Mouse (Mus musculus) thymus, postnatal 14 days (tissue): ENCODE measurements at regions not wholly inside any gene's neighbourhood (a gene's known extent, or its start where the extent isn't known, plus 50 kb on each side); places are given as distances from the start of the nearest gene placed in this dataset.

Experiments
- DNase-seq: peaks from one replicate; pipeline ENCODE4 v3.0.0; 2021

DNA sequence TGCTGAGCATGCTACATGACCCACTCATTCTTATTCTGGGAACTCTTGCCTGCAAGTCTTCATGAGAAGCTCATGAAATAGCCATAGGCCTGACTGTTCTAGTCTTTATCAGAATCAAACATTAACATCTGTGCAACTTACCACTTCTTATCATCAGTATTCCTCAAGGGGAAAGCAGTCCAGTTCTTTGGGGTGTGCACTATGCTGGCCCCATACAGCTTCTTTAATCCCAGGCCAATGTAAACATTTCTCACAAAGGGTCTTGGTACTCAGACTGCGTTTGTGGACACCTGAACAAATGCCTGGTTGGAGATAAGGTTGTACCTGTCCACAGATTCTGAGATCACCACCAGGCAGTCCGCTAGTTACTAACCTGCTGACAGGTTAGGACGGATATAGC is 51.3 kb downstream of the 3110018I06Rik start:
- no peak for DNase-seq

DNA sequence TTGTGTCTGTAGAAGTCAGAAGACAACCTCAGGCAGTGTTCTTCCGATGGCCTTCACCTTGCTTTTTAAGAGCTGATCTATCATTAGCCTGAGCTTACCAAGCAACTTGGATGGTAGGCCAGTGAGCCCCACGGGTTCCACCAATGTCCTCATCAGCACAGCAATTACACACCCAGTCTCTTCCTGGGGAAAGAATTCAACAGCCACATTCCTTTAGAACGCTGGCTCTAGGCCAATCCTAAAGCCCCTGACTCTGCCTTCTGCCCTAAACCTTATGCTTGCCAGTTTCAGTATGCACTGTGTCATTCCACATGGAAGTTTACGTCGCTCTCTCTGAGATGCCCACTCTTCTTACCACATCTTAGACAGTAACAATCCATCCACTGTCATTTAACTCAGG is 52.8 kb downstream of the 3110018I06Rik start:
- DNase-seq = no peak

DNA sequence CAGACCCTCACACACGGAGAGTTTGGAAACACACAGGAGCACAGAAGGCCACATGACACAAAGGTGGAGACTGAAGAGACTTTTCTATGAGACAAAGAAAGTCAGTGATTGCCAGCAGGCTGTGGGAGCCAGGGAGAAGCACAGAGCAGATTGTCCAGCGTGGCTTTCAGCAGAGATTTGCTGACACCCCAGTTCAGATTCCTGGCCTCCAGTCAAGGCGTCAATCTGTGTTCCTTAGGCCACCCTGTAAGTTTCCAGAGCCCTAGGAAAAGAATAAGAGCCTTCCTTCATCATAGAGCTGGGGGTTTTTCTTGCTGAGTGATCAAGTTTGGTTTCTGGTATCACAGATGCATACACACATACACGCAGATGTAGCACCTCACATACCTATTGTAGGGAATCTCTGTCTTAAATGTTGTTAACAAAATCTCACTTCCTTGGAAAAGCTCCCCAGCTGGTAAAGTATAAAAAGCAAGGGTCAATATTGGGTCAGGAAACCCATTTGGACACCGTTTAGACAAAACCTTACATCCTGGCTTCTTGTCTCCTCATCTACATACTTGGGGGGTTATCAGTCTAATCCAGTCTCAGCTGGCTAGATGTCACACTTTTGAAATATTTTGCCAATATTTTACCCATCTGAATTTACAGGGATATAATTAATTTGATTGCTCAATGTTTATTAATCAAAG is 58.9 kb downstream of the 3110018I06Rik start:
- no peak for DNase-seq

DNA sequence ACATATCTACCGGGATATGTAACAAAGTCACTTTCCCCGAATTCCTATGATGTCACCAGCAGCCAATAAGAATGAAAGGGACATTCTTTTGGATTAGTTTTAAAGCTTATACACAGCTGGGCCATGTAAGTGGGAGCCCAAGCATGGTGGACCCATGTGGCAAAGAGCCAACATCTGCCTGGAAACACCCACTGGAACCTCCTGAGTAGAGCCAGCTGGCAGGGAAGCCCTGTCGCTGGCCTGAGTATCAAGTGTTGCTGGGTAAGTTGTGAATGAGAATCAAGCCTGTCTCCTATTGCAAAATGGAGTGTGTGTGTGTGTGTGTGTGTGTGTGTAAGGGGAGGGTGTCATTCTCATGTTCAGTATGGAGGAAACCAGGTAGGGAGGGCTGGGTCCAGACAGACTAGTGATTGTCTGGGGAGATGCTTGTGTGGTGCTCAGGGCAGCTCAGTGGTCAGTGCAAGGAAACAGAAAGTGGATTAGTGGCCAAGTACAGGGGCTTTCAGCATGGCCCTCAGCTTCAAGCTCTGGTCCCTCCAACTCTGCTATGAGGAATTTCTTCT is 59.5 kb downstream of the 3110018I06Rik start:
- DNase-seq = no peak

DNA sequence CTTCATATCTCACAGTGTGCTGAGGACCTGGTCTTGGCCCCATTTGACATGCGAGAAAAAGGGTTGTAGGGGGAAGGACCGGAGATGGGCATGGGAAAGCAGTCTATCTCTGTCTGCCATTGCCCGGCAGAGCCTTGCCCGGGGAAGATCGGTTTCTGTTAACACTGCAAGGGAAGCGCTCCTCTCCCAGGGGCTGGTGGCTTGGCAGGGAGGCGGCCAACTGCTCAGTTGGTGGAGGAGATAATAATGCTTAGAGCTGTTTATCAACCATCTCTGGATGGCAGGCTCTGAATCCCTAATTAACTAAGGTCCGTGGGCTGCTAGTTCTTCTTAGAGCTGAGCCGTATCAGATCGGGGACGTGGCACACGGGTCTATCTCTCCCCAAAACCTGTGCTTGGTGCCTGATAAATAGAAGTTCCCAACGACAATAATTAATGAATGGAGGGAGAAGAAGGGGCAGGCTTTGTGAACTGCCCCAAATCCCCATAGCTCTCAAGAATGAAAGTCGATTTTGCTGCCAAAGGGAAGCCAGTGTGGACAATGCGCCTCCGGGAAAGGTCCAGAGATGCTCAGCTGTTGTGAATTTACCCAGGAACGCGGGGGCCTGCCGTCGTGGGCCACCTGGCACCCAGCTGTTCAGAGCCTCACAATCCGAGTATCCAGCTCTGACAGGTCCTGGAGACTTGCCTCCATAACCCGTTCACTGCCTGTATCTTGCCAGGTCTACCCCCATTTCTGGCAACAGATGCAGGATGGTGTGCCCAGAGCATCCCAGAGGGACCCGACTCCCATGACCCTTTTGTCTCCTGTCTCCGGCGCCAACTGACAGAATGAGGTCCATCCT is 61.2 kb downstream of the 3110018I06Rik start:
- DNase-seq = no peak

DNA sequence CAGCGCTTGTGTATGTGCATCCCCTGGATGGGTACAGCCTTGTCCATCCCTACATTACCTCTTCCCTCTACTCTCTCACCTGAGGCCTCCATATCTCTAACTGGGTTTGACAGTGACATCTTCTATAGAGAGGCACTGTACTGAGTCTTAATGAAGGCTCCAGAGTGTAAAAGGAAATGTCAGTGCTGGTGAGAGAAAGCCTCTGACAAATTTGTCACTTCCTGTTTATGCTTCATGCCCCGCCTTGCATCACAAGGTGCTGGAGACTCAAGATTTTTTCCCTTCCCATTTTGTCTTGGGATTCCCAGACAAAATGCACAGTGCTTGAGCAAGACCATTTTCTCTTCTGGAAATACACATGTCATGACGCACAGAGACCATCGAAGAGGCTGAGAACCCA is 70.8 kb downstream of the 3110018I06Rik start:
- DNase-seq = no peak

DNA sequence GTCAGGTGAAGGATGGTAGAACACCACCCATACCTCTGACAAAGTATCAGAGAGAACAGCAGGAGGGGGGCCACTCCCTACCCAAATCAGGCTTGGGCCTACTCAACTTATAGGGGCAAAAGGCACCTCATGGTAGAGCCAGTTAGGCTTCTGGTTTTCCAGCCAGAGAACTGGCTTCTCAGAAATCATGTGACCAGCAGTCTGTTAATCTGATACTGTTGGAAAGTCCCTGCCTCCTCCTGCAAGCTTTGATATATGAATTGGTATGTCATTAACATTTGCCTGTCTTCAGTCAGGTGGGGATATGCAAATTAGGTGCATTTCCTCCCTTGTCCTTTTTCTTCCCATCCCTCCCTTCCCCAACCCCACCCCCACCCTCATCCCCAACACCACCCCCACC is 71.7 kb downstream of the 3110018I06Rik start:
- DNase-seq = no peak

DNA sequence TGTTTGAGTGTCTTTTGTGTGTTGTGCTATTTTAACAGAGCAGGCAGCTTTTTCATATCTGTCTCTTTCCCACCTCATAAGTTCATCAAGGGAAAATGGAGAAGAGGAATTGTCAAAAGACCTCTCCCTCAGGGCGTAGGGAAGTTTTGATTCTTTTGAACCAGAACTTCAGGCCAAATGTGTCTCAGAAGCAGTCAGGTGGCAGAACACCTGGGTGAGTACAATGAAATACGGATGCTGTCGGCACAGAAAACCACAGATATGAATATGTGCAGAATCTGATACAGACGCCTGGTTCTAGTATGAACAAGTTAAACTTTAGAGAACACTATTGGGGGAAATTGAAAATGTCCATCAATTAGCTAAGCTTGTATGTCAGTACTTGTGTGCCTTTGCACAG is 84.2 kb downstream of the 3110018I06Rik start:
- peak; percentile 45 for DNase-seq

DNA sequence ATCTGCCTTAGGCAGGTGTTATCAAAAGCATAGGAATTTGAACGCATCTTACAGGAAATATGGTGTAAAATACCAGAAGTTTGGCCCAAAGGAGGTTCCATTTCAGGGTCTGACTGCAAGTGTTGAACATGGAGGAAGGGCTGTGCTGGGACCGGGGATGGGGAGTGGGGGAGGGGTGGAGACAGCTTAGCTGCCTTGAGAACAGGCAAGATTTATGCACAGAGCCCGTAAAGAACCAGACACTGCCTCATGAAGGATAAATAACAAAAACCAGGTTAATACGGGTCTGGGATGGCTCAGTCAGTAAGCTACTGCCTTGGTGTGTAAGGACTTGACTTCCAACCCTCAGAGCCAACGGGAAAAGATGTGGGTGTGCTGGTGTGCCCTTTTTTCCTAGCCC is 91.1 kb downstream of the 3110018I06Rik start:
- DNase-seq = no peak

DNA sequence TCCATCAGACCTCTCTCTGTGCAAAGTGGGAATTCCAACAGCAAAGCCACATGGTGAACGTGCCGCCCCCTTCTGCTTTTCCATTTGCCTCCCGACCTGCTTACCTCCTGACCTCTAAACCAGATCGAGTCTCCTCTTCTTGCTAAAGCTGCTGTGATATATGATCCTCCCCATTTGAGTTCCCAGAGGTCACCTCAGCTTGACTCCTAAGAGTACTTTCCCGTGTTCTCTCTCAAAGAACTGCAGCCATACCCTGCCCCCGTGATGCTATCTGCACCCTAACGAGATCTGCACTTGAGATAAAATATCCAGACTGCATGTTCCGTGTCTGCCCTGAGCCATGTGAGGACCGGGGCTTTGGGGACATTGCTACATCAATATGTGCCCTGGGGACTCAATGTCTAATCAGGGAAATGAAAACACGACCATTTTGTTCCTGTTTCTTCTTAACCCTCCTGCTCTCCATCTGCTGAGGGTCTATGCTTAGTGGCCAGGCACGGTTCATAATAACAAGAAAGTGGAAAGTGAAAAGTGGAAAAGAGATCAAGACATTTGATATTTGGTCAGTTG is 94.8 kb downstream of the 3110018I06Rik start:
- DNase-seq = no peak

DNA sequence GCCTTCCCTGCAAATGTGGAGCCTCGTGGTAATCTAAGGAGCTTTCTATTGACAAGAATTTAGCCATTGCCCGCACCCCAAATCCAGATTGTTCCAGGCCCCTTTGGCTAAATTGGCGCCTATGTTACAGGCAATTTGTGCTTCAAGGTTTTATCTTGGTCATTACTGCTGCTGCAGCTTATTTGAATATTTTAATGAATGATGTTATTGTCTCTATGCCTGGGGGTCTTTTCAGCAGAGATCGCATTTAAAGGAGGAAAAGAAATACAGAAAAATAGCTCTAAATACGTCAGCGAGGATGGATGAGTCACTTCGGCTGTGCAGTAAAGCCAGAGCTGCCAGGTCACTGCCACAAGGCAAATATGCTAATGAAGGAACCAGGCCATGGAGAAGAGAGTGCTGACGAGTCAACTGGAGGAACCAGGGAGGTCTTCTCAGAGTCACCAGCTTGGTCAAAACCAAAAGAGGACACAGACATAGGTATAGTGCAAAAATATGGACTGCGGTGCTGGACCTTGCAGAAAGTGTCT is 97.3 kb downstream of the 3110018I06Rik start:
- no peak for DNase-seq

DNA sequence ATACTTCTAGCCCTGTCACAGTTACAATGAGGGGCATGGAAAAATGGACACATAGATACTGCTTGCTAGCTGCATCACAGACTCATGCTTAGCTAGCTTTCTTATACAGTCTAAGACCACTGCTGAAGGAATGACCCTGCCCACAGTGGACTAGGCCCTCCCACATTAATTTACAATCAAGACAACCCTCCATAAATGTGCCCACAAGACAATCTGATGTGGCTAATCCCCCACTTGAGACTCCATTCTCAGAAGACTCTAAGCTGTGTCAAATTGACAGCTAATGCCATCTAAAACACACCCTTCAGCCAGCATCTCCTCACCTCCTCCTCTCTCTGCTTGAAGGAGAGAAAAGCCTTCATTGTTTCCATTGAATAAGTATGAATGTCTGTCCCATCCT is 107.8 kb downstream of the 3110018I06Rik start:
- DNase-seq = no peak

DNA sequence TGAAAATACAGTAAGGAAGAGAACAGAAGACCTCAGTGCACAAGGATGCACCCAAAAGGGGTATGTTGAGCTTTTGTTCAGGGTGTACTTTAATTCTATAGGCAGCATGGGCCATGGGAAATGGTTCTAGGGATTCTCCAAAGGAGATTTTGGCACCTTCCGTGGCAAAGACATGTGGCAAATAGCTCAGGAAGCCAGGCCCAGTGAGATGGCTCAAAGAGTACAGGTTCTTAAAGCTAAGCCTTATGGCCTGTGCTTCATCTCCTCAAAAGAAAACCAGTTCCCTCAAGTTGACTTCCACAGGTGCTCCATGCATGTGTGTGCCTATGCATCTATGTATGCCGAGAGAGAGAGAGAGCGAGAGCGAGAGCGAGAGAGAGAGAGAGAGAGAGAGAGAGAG is 112.1 kb downstream of the 3110018I06Rik start:
- DNase-seq = no peak

DNA sequence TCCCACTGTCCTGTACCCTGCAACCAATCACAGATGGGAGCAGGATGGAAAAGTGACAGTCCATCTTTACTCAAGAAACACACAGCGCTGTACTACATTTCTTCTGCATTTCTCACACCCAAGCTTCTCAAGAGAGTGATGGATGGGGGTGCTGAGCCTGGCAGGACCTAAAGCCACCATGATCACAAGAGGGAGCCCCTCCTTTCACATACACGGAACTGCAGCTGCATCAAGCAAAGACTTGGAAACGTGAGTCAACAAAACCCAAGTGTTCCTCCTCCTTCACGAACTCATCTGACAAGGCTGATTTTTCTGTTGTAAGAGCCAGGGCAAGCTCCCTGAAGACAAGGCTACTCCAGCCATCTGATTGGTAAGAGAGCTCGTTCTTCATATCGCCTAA is 120.5 kb downstream of the 3110018I06Rik start:
- DNase-seq = peak; percentile 68

DNA sequence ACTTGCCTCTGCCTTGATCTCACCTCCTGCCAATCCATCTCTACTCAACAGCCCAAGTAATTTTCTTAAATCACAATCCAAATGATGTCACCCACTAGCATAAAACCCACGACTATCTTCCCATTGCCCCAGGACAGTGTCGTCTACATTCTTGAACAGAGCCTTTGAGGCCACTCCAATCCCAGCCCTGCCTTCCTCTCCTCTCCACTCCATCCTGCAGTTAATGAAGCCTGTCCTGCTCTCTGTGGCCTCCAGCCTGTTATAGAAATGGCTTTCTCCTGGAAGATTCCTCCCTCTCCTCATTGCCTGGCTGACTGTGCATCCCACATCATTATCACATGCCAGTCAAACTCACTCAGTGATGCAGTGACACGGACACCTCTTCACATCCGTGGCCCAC is 121.6 kb downstream of the 3110018I06Rik start:
- no peak for DNase-seq

DNA sequence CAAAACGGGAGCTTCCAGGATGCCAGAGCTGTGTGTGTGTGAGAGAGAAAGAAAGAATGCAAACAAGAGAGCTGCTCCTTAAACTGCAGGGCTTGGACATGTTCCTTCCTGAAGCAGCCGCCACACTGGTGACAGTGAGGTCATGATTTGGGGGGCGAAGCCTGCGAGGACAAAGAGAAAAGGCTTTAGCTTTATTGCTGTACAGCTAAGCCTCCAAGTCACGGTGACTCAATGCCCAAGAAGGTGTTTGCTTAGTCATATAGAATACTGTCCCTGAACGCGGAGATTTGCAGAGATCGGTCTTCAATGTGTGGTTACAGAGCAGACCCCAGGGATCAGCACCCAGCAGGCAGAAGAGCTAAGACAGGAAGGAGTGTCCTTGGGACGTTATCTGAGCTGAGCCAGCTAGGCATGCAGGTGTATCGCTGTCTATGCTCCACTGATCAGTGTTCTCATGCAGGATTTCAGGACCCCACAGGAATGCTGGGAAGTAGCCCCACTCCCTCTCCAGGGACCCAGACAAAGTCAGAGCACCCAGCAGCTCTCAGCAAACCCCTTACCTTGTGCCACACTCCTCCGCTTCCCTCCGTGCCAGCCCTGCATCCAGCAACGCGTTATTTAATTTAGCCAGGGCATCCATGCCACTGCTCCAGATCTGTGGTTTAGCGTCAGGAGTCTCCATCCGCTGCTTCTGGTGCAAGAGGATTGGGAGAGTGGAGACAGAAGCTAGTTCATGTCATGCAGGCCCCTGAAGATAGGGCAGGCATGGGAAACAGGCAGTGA is 129.0 kb downstream of the 3110018I06Rik start:
- DNase-seq = no peak

DNA sequence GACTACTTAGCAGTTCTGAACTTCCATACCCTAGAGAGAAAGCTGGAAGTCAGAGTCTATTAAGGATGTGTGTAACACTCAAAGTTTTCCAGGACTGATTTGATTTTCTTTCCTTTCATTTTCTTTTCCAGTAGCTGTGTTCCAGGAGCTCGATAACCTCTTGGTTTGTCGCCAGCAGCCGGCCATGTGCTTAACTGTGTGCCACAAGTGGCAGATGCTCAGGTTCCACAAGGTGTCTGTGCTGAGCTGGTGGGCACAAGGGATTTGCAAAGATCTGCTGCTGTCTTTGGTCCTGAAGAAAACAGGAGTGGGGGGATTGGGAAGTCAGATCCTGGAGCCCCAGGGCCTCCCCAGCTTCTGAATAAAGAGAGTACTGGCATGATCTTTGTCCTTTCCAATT is 136.0 kb downstream of the 3110018I06Rik start:
- no peak for DNase-seq

DNA sequence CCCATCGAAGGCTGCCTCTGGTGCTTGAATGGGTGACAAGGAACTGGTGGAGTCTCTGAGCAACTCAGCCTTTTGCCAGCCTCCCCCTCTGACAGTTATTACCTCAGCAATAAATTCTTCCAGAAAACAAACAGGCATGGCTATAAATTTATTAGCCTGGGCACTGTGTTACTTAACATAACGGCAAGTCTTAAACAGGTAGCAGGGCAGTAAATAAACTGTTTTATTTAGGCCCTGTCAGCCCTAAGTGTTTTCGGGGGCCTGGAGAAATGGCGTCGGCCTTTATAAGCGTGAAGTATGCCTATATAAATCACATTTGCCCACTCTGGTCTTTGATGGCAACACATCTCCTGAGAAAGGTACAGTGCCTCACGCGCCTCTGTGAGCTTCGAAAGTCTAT is 159.6 kb downstream of the 3110018I06Rik start:
- DNase-seq = no peak

DNA sequence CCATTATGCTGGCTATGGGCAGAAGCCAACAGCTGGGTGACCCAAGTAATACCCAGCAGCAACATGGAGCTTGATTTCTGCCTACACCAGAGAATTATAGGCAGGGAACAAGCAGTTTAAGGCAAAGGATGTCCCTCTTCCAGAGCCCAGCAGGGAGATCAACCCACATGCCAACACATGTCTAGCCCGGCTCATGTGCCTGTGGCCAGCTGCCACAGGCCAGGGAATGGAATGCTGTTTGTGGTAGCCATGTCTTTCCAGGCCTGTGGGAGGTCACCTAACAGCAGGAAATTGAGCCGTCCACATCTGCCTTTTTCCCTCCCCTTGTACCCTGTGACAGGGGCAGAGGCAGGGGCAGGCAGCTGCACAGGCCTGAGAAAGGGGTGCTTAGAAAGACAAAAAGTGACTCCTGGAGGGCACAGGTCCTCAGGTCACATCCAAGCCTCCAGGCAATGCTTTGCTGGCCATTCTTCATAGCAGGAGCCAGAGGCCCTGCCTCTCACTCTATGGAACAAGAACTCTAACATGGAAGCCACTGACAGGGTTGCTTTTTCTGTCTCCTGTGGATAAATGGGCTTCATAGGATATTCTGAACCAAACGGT is 163.8 kb downstream of the 3110018I06Rik start:
- no peak for DNase-seq

DNA sequence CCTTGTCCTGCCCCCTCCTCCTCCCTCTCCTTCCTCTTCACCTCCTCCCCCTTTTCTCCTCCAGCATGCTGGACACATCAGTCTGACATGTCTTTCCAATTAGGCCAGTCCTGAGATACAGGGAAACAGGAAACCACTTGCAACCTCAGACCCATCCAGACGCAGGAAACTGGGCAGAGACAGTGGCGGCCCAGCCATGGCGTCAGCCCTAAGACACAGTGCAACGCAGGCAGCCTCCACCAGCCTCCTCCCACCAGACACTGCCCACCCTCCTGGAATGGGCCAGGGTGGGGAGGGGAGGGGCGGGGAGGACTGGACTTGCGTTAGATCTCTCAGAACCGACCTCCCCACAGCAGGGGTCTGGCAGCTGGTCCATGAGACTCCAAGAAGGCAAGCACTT is 164.7 kb downstream of the 3110018I06Rik start:
- DNase-seq = no peak

DNA sequence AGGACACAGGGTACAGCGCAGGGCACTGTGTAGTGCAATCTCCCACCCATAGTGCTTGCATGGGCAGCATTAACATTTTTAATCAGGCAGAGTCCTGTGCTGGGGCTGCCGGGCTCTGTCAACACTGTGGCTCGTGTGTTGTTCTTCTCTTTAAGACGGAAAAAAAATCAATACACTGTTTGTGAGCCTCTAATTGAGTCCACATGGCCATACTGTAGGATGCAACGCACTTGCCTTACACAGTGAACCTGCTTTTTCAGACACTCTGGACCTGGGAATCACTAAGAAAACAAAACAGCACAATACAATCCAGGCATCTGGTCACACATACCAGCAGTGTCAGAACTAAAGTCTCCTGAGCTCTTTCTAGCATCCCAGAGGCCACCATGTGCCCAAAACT is 168.4 kb downstream of the 3110018I06Rik start:
- DNase-seq = no peak

DNA sequence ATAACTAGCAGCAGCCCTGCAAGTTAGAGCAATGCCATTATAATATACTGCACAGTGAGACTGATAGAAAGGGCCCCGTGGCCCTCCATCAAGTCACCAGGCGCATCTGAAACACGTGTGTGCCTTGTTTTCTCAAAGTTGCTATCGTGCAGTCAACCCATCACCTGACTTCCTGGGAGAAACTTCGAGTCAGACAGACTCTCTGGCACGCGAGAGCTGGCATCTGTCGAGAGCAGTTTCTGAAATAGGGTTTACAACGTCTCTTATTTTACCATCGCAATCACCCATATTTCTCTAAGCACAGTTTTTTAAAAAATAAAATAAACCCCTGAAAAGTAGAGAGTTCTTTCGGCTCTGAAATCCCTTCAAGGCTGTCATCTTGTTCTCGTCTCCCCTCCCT is 169.8 kb downstream of the 3110018I06Rik start:
- no peak for DNase-seq
